Mouse (Mus musculus): Measurements from ENCODE around the gene Otud6a. TPM values are rescaled to one million over a fixed set of nuclear protein-coding genes. Genes with fewer than 3 reads are reported as not detected.

Gene Otud6a
- not detected for polyA plus RNA-seq (2015; fragmentation: Illumina TruSeq; extraction: RNeasy Lipid Tissue Mini Kit (QIAGEN cat#74804); ENCODE audit: low read depth, low replicate concordance)

DNA sequence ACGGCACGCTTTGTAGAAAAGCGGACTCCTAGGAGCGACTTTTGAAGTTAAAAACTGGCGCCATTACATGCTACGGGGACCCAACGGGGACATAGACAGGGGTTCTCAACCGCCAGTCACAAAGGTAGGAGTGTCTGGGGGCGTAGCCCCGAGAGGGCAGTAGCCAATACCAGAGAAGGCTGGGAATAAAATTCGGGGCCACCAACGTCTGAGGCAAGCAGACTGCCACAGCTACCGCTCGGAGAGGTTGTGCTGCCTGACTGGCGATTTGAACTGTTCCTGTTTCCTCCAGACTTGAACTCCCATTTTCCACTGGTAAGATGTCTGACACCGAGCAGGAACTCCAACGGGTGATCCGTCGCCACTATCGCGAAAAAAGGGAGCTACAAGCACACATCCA, at the start of gene Otud6a:
TSS of gene Otud6a (plus strand) at position 321 of the 400 bp plus-strand sequence.

DNA sequence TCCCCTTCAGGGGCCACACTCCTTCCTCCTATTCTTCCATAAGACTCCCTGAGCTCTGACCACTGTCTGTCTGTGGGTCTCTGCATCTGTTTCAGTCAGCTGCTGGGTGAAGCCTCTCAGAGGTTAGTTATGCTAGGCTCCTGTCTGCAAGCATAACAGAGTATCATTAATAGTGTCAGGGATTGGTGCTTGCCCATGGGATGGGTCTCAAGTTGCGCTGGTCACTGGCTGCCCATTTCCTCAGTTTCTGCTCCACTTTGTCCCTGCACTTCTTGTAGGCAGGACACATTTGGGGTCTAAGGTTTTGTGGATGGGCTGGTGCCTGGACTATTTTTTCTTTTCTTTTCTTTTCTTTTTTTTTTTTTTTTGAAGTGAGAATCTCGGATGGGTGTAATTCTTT, 13.8 kb downstream of the Otud6a start, which contains the start of gene Awat2:
TSS of gene Awat2 (minus strand) at position 101 of the 400 bp plus-strand sequence.

Other genes with a start within 250 kb of the Otud6a start
- gene Awat2, start 13.7 kb downstream of the Otud6a start, polyA plus RNA-seq (2015; fragmentation: Illumina TruSeq; extraction: RNeasy Lipid Tissue Mini Kit (QIAGEN cat#74804); ENCODE audit: low read depth, low replicate concordance): not detected
- gene Igbp1, start 65.3 kb downstream of the Otud6a start, polyA plus RNA-seq (2015; fragmentation: Illumina TruSeq; extraction: RNeasy Lipid Tissue Mini Kit (QIAGEN cat#74804); ENCODE audit: low read depth, low replicate concordance): 66.3 TPM
- gene Dgat2l6, start 95.8 kb downstream of the Otud6a start, polyA plus RNA-seq (2015; fragmentation: Illumina TruSeq; extraction: RNeasy Lipid Tissue Mini Kit (QIAGEN cat#74804); ENCODE audit: low read depth, low replicate concordance): 0.59 TPM
- gene Awat1, start 143.2 kb downstream of the Otud6a start, polyA plus RNA-seq (2015; fragmentation: Illumina TruSeq; extraction: RNeasy Lipid Tissue Mini Kit (QIAGEN cat#74804); ENCODE audit: low read depth, low replicate concordance): not detected
- not detected for gene P2ry4, start 165.9 kb downstream of the Otud6a start, polyA plus RNA-seq (2015; fragmentation: Illumina TruSeq; extraction: RNeasy Lipid Tissue Mini Kit (QIAGEN cat#74804); ENCODE audit: low read depth, low replicate concordance)
- 1.4 TPM for gene Arr3, start 176.5 kb downstream of the Otud6a start, polyA plus RNA-seq (2015; fragmentation: Illumina TruSeq; extraction: RNeasy Lipid Tissue Mini Kit (QIAGEN cat#74804); ENCODE audit: low read depth, low replicate concordance)
- 0.58 TPM for gene Kif4, start 196.7 kb downstream of the Otud6a start, polyA plus RNA-seq (2015; fragmentation: Illumina TruSeq; extraction: RNeasy Lipid Tissue Mini Kit (QIAGEN cat#74804); ENCODE audit: low read depth, low replicate concordance)
- 74.7 TPM for gene Pdzd11, start 197.6 kb downstream of the Otud6a start, polyA plus RNA-seq (2015; fragmentation: Illumina TruSeq; extraction: RNeasy Lipid Tissue Mini Kit (QIAGEN cat#74804); ENCODE audit: low read depth, low replicate concordance)